Mouse (Mus musculus): ENCODE results near the gene Gbe1. TPM values are rescaled to one million over a fixed set of nuclear protein-coding genes. Genes with fewer than 3 reads are reported as not detected.

Gene Gbe1
- polyA plus RNA-seq, 1 experiment from 2014 or later, result 73.2 TPM

DNA sequence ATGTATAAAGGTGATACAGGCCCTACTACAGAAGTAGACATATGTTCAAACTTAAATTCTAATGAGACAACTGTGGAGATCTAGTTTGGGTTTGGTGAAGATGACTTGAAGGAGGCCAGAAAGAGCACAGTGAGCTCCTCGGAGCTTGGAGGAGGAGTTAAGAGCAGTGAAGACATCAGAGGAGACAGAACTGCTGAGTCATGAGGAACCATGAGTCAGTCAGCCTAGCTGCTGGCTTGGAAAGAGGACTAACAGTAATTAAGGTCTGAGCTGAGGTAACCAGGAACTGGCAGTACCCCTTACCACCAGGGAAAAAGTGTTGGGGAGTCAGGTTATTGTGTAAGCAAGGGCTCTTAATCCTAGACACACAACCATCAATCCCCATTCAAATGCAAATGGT, 192.7 kb downstream of the Gbe1 start:
- no peaks in the 10 kb centered on the region for H3K9me3 ChIP-seq (replicated peaks)
- WGBS, result 63% methylated on average over 1 of the region's 1 CpGs
- no peak for ATAC-seq (replicated peaks; ENCODE audit: insufficient number of reproducible peaks, insufficient read depth, low FRiP score, low read depth)
- H3K27me3 ChIP-seq, result no peaks in the 10 kb centered on the region
- H3K36me3 ChIP-seq, result no peaks in the 10 kb centered on the region
- no peak overlapping the region for H3K4me3 ChIP-seq
- H3K9ac ChIP-seq, result no peak overlapping the region
- H3K4me1 ChIP-seq (replicated peaks), result no peaks in the 10 kb centered on the region
- H3K4me2 ChIP-seq, result no peak overlapping the region
- no peak overlapping the region for H3K27ac ChIP-seq

DNA sequence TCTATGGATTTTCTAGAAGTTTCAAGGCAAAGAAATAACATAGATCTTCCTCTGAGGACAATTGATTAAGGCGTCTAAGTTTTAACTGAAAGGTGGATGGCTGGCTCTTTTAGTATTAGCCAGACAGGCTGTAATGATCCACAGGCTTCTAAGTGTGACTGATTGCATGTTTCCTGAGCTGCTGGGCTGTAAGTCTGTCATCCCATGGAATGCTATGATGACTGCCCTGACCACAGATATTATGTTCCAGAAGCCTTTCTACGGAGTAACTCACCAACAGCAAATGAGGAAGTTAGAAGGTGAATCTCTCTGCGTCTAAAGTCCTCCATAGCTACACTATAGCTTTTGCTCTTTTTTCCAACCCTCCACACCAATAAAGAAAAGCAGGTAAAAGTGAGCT, 197.2 kb downstream of the Gbe1 start:
- no peaks in the 10 kb centered on the region for H3K9me3 ChIP-seq (replicated peaks)
- no peak overlapping the region for H3K9ac ChIP-seq
- H3K4me2 ChIP-seq, result no peak overlapping the region
- H3K27ac ChIP-seq, result no peak overlapping the region
- H3K36me3 ChIP-seq, result no peaks in the 10 kb centered on the region
- WGBS, result 77% methylated on average over 3 of the region's 3 CpGs
- H3K27me3 ChIP-seq, result no peaks in the 10 kb centered on the region
- no peaks in the 10 kb centered on the region for H3K4me1 ChIP-seq (replicated peaks)
- no peak overlapping the region for H3K4me3 ChIP-seq
- ATAC-seq (replicated peaks; ENCODE audit: insufficient number of reproducible peaks, insufficient read depth, low FRiP score, low read depth), result no peak

DNA sequence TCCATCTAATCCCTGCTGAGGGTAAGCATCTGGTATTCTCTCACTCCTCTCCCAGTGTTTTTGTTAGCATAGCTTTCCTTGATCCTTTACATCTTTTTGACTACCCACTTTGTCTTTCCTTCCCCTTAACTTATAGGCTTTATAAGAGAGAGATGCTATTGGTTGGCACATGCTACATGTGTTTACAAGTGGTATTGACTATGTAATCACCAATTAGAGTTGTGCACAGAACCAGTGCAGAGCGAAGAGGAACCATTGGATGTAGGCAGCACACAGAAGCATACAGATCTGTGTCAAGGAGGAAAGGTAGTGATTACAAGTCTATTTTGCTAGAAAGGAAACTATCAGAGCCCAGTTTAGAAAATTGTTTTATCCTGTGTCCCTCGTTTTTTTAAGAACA, 209.1 kb downstream of the Gbe1 start:
- Histone ChIP-seq H3K4me3 (no peak overlapping the region), H3K9ac (no peak overlapping the region), H3K4me2 (no peak overlapping the region), H3K9me3 (replicated peaks) (no peaks in the 10 kb centered on the region), H3K27me3 (no peaks in the 10 kb centered on the region), H3K27ac (no peak overlapping the region), H3K36me3 (no peaks in the 10 kb centered on the region), H3K4me1 (replicated peaks) (peaks cover 6% of the 10 kb centered on the region; the same call in 1 of the 2 replicates)
- WGBS, result 80% methylated on average over 2 of the region's 2 CpGs
- ATAC-seq (replicated peaks; ENCODE audit: insufficient number of reproducible peaks, insufficient read depth, low FRiP score, low read depth), result no peak

DNA sequence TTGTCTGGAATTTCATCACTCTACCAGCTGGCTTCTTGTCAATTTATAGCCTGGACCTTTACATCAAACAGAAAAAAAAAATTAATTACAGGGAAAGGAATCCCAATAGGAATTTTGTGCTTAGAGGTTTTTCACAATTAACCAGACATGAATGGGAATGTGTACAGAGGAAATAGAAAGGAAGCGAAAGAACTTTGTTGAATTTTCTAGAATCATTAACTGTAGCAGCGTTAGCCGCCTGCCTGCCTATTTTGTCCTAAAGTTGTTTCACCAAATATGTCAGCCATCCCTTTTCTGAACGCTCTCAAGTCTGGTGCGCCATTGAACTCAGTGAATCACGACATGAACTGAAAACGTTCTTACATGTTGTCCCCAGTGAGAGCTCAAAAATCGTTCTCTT, 209.8 kb downstream of the Gbe1 start:
- Histone ChIP-seq H3K36me3 (no peaks in the 10 kb centered on the region), H3K4me2 (no peak overlapping the region), H3K9me3 (replicated peaks) (no peaks in the 10 kb centered on the region), H3K27ac (no peak overlapping the region), H3K9ac (no peak overlapping the region), H3K27me3 (no peaks in the 10 kb centered on the region), H3K4me3 (no peak overlapping the region), H3K4me1 (replicated peaks) (peaks cover 6% of the 10 kb centered on the region; the same call in 1 of the 2 replicates)
- WGBS, result 91% methylated on average over 8 of the region's 8 CpGs
- ATAC-seq (replicated peaks; ENCODE audit: insufficient number of reproducible peaks, insufficient read depth, low FRiP score, low read depth), result no peak

DNA sequence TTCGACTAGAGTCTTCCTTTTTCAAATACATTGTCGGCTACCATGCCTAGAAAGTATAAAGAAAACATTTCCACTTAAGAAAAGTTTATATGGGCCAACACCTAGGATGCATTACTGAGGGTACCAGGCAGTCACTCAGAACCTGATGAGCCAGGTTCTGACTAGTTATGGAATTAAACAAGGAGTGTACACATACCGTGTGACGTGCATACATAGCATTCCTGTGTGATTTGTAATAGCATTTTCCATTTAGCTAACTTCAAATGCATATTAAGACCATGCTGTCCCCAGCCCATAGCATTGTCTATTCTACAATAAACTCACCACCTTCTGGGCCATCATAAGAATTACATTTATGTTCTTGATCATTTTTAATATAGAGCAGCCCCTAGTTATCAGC, 210.5 kb downstream of the Gbe1 start:
- Histone ChIP-seq H3K4me3 (no peak overlapping the region), H3K9me3 (replicated peaks) (no peaks in the 10 kb centered on the region), H3K4me1 (replicated peaks) (peaks cover 6% of the 10 kb centered on the region; the same call in 1 of the 2 replicates), H3K36me3 (no peaks in the 10 kb centered on the region), H3K4me2 (no peak overlapping the region), H3K9ac (no peak overlapping the region), H3K27me3 (no peaks in the 10 kb centered on the region), H3K27ac (no peak overlapping the region)
- ATAC-seq (replicated peaks; ENCODE audit: insufficient number of reproducible peaks, insufficient read depth, low FRiP score, low read depth), result no peak
- WGBS, result 57% methylated on average over 4 of the region's 4 CpGs

DNA sequence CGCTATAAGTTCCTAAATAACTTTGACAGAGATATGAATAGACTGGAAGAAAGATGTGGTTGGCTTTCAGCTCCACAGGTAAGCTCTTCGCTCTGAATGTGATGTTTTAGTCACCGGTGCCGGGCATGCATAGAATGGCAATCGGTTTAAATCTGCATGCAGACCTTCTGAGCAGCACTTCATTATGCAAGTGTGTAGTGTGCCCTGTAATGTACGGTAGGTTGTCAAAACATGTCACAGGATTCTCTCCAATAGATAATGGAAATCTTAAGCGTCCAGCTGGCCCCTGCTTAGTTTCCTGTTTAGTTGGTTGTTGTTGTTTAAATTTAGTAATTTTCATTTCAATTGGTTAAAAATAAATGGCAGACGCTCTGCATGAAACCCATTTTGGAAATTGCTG, 213.5 kb downstream of the Gbe1 start:
- WGBS, result 86% methylated on average over 8 of the region's 8 CpGs
- no peaks in the 10 kb centered on the region for H3K9me3 ChIP-seq (replicated peaks)
- no peaks in the 10 kb centered on the region for H3K36me3 ChIP-seq
- no peak overlapping the region for H3K4me2 ChIP-seq
- H3K9ac ChIP-seq, result no peak overlapping the region
- peaks cover 6% of the 10 kb centered on the region; the same call in 1 of the 2 replicates for H3K4me1 ChIP-seq (replicated peaks)
- no peak overlapping the region for H3K27ac ChIP-seq
- H3K27me3 ChIP-seq, result no peaks in the 10 kb centered on the region
- no peak for ATAC-seq (replicated peaks; ENCODE audit: insufficient number of reproducible peaks, insufficient read depth, low FRiP score, low read depth)
- H3K4me3 ChIP-seq, result no peak overlapping the region

DNA sequence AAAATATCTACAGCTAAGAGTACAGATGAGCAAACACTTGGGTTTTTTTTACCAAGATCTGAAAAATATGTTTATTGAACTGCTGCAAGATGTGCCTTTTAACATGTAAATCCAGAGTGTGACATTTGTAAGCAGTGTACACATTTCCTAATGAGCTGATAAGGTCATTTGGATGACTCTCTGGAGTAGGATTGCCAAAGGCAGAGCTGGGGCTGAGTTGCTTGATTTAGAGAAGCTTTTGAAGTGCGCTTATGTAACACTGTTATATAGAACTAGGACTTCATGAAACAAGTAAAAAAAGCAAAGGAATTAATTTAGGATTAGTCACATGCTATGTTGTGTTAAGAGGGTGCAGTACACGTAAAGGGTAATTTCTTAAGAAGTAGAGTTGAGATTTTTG, 221.5 kb downstream of the Gbe1 start:
- H3K4me2 ChIP-seq, result no peak overlapping the region
- no peaks in the 10 kb centered on the region; the same call in 1 of the 2 replicates for H3K36me3 ChIP-seq
- no peak for ATAC-seq (replicated peaks; ENCODE audit: insufficient number of reproducible peaks, insufficient read depth, low FRiP score, low read depth)
- H3K4me1 ChIP-seq (replicated peaks), result 0 out of 2 replicates have a peak, but pooled peaks cover 5% of the 10 kb centered on the region
- H3K27ac ChIP-seq, result no peak overlapping the region
- H3K9ac ChIP-seq, result no peak overlapping the region
- H3K9me3 ChIP-seq (replicated peaks), result no peaks in the 10 kb centered on the region
- no peak overlapping the region for H3K4me3 ChIP-seq
- WGBS, result 85% methylated on average over 2 of the region's 2 CpGs
- no peaks in the 10 kb centered on the region for H3K27me3 ChIP-seq

DNA sequence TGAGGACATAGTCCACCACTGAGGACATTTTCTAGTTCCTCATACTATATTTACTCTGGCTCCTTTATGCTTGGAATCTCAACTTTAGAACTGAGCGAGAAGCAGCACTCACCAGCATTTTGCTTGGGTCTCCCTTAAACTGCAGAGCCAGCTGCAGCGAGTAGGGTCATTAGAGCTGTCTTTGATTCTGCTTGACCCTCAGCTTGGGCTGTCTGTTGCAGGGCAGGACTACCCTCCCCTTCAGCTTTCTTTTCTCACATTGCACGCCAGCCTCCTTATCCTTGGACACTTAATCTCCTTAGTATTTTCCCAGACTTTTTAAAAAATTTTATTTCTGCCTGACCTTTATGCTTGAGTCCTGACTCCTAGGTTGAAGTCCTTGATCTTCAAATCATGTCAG, 237.1 kb downstream of the Gbe1 start:
- no peaks in the 10 kb centered on the region for H3K9me3 ChIP-seq (replicated peaks)
- H3K4me3 ChIP-seq, result no peak overlapping the region
- H3K36me3 ChIP-seq, result no peaks in the 10 kb centered on the region
- no peaks in the 10 kb centered on the region for H3K27me3 ChIP-seq
- no peak for ATAC-seq (replicated peaks; ENCODE audit: insufficient number of reproducible peaks, insufficient read depth, low FRiP score, low read depth)
- H3K4me2 ChIP-seq, result no peak overlapping the region
- WGBS, result 54% methylated on average over 3 of the region's 3 CpGs
- no peaks in the 10 kb centered on the region for H3K4me1 ChIP-seq (replicated peaks)
- no peak overlapping the region for H3K27ac ChIP-seq
- no peak overlapping the region for H3K9ac ChIP-seq

DNA sequence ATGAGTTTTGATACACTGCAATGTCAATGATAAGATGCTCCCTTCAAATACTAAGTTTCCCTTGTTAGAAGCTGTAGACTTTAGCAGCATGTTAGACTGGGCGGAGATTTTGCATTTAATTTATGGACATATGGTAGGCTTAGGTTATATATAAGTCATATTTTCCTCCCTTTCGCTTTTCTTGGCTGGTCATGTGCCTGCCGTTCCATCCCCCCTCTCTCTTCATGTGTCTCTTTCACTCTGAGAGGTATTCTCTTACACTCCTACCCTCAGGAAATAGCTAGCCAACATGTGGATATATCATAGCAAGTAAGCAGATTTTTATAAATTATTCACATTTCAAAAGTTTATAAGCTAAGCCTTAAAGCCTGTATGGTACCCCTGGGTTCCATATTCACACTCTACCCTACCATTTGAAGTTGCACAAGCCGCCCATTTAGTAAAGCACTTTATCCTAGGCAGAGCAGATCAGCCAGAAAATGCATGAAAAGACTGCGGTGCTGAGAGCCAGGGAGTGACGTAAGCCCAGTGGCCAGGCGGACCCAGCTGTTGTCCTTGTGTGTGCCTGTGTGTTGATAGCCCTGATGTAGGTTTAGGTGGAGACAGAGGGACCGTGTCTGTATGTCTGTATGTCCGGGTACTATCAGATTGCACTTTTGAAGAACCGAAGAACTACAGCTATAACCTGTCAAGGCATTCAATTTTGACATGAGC, 248.0 kb downstream of the Gbe1 start:
- Histone ChIP-seq H3K4me1 (replicated peaks) (no peaks in the 10 kb centered on the region), H3K9me3 (replicated peaks) (no peaks in the 10 kb centered on the region), H3K9ac (no peak overlapping the region), H3K4me3 (no peak overlapping the region), H3K27me3 (no peaks in the 10 kb centered on the region), H3K4me2 (no peak overlapping the region), H3K27ac (no peak overlapping the region), H3K36me3 (no peaks in the 10 kb centered on the region)
- 68% methylated on average over 10 of the region's 10 CpGs for WGBS
- no peak for ATAC-seq (replicated peaks; ENCODE audit: insufficient number of reproducible peaks, insufficient read depth, low FRiP score, low read depth)

DNA sequence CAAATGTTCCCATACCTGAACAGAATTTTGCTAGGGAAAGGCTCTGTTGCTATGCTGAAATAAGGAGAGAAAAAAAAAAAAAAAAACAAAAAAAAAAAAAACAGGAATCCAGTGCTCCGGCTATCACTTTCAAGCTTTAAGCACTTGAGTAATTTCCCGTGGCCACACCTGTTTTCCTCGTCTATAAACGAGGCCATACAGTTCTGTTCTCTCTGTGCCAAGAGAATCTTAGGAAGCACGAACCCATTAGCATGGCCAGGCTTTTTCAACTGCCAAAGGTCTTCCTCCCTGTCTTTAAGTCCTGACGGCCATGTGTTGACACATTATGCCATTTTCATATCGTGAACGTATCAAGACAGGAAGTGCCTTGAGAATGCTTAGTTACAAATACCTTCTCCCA, 248.8 kb downstream of the Gbe1 start:
- no peak for ATAC-seq (replicated peaks; ENCODE audit: insufficient number of reproducible peaks, insufficient read depth, low FRiP score, low read depth)
- Histone ChIP-seq H3K27me3 (no peaks in the 10 kb centered on the region), H3K9ac (no peak overlapping the region), H3K4me1 (replicated peaks) (no peaks in the 10 kb centered on the region), H3K36me3 (no peaks in the 10 kb centered on the region), H3K4me2 (no peak overlapping the region), H3K9me3 (replicated peaks) (no peaks in the 10 kb centered on the region), H3K4me3 (no peak overlapping the region), H3K27ac (no peak overlapping the region)
- 70% methylated on average over 8 of the region's 8 CpGs for WGBS

DNA sequence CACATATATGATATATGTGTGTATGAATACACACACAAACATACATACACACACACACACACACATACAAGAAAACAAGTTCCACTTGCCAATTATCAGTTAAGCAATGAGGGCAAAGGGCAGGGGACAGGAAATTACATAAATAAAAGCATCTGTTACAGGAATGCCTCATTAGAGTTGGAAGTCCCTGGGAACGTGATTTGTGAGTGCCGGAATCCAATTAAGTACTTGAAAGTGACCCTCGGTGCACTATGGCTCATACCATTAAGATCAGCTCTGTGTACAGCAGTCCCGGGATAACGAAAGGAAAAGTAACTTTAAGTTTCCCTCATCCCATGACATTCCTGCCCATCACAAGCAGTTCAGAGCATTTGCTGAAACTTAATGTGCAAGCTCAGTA, 249.7 kb downstream of the Gbe1 start:
- 72% methylated on average over 5 of the region's 5 CpGs for WGBS
- no peak overlapping the region for H3K4me3 ChIP-seq
- H3K4me1 ChIP-seq (replicated peaks), result no peaks in the 10 kb centered on the region
- no peak overlapping the region for H3K9ac ChIP-seq
- no peaks in the 10 kb centered on the region for H3K27me3 ChIP-seq
- no peak for ATAC-seq (replicated peaks; ENCODE audit: insufficient number of reproducible peaks, insufficient read depth, low FRiP score, low read depth)
- H3K27ac ChIP-seq, result no peak overlapping the region
- H3K9me3 ChIP-seq (replicated peaks), result no peaks in the 10 kb centered on the region
- no peaks in the 10 kb centered on the region for H3K36me3 ChIP-seq
- no peak overlapping the region for H3K4me2 ChIP-seq
